Mouse (Mus musculus): ENCODE measurements around the gene Tbx5.
A peak's percentile ranks its signal among the peaks of the same experiment; 100 is the strongest.

The Tbx5 gene

DNA sequence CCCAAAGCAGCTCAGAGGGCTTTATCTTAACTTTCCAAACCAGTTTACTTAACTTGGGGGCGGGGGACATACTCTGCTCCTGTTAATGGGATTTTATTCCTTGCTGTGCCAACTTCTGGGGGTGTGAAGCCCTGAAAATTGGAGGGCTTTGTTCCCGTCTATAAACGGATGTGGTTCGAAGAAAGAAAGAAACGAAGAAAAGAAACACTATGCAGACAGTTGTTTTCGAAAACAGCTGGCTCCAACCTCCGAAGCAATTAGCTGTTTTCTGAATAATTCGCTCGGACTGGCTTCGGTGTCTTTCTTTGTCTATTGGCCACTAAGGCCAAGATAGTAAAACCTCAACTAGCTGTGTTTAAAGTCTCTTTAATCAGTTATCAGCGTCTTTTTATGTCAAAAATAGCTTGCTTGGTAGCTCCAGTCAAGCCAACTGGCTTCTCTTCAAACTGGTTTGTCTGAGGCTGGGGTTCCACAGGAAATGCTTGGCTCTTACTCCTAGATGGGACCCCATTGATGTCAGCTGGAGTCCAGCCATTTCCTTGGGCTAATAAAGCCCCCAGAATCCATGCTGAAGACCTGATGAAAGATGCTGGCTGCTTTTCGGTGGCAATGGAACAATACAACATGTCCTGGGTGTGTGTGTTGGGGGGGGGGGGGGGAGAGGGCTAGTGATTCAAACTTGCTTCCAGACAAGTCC, 21.3 kb upstream of the Tbx5 start:
- no peak for DNase-seq (ENCODE audit: low spot score)

DNA sequence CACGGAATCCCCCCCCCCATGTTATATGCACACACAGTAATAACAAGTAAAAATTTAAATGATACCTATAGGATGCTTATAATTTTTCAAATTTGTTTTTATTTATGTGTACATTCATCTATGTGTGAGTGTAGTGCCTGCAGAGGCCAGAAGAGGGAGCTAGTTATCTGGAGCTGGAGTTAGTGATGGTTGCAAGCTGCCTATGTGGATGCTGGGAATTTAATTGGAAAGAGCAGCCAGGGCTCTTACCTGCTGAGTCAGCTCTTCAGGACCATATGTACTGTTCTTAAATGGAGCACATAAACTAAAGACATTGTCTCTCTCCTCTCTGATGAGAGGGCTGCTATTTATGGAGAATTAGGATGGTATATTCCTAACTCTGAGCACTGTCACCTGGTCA, 17.2 kb upstream of the Tbx5 start:
- DNase-seq (ENCODE audit: low spot score): no peak

DNA sequence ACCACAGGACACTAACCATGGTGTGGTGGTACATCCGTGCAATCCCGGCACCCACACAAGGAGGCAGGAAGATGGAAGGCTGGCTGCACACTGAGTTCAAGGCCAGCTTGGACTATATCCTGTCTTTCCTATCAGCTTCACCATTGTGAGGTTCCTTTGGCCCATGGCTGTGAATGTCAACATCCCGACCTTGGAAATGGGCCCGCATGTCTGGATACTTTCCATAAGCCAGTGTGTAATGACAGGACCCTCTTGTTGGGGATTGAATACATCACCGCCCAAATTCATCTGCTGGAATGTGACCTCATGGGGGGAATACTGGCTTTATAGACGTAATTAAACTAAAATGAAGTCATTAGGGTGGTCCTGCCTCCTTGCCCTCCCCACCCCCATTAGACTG, 12.0 kb upstream of the Tbx5 start:
- DNase-seq (ENCODE audit: low spot score): no peak

DNA sequence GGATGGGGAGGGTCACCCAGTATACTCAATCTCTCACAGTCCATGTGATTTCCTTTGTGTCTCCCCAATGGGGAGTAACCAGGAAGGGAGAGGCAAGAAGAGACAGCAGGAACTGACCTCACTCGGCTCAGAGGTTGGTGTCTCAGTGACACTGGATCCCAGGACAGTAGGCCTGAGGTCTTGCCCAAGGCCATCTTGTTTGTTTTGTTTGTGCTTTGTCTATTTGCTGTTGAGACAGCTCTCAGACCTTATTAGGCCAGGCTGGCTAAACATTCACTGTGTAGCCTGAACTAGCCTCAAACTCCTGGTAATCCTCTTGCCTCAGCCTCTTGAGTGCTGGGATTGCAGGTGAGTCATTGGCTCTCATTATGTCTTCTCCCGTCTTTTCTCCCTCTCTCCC, 11.0 kb upstream of the Tbx5 start:
- DNase-seq (ENCODE audit: low spot score): no peak

DNA sequence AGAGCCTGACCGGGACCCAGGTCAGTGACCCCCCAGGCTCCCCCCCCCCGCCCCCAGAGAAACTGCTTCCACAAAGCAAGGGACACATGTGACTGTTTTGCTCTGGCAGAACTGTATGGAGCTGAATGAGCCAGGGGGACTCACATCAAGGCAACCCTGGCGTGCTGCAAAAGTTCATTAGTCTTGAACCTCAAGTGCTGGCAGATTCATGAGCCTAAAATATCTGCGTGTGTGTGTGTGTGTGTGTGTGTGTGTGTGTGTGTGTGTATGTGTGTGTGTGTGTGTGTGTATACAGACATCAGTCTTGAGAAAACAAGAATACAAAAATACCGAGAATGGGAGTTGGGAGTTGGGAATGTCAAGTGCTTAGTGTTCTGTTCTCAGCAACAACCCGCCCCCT, 5.1 kb upstream of the Tbx5 start:
- no peak for DNase-seq (ENCODE audit: low spot score)

- peak; percentile 14 for DNase-seq (ENCODE audit: low spot score)
These were observed 1.9 kb upstream of the Tbx5 start for GRCm38 (mm10) chr5:119830611-119831010.

DNA sequence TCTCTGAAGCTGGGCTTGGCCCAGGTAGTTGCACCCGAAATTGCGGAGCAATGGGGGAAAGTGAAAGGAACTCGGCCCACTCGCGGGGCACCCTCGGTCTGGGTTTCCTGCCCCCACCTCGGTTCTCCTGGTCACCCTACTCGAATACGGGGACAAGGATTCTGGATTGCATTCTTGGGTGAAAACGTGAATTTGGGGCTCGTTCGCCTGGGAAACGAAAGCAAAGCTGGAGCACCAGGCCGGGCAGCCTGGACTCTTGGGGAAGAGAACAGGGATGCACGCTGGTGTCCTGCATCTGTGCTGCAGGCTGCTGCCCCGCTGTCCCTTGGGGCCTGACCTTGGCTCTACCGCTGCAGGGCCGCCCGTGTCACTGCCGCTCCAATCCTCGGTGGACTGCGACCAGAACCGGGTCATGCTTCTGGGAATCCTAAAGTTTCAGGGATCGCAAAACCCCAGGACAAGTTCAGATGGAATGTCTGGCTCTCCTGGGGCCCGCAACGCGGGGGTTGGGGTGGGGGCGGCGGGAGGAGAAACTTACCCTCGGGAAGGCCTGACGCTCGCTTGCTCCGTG, 1.2 kb upstream of the Tbx5 start:
- peak; percentile 53 for DNase-seq (ENCODE audit: low spot score)

DNA sequence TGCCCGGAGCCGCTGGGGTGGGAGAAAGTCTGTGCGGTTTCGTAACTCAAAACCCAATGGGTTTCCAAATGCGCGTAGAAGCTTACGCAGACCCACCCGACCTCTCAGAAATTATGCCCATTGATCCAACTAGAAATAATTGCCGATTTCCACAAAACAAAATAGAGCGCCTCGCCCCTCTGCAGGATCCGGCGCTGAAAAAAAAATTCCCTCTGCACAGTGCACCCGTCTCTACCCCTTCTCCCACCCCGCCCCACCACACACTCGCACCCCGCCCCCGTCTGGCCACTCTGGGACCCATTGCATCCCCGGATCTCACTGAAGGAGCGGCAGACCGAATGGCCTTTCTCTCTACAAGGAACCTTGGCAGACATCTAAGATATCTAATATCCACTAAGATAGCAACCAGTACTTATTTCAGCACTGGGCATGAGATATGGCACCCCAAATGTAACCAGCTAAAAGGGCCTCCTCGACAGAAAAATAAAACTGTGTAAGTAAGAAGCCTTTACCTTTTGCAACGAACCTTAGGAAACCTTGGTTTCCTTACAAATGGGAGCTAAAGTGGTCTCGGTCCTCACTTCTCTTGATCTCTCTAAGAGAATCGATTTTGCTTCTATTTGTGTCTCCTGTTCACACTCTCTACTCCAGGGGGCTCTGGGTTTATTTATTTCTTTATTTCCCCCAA, 533 bp upstream of the Tbx5 start:
- DNase-seq (ENCODE audit: low spot score): peak; percentile 60

GRCm38 (mm10) chr5:119833223-119834030, 959 bp downstream of the Tbx5 start:
- peak; percentile 50 for DNase-seq (ENCODE audit: low spot score)

DNA sequence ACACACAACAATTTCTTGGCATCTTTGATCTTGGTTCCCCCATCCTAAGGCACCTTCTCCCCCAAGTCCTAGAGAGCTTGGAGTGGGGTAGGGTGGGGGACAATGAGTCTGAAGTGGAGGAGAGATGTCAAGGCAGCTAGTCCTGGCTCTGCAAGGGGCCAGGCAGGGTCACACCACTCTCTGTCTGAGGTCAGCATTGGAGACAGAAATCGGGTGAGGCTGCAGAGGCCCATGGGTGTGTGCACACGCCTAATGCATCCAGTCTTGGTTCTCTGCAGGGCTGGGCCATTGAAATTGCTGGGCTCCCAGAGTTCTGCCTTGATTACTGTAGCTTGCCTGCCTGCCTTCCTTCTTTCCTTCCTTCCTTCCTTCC, 1.5 kb downstream of the Tbx5 start:
- peak; percentile 24 for DNase-seq (ENCODE audit: low spot score)

DNA sequence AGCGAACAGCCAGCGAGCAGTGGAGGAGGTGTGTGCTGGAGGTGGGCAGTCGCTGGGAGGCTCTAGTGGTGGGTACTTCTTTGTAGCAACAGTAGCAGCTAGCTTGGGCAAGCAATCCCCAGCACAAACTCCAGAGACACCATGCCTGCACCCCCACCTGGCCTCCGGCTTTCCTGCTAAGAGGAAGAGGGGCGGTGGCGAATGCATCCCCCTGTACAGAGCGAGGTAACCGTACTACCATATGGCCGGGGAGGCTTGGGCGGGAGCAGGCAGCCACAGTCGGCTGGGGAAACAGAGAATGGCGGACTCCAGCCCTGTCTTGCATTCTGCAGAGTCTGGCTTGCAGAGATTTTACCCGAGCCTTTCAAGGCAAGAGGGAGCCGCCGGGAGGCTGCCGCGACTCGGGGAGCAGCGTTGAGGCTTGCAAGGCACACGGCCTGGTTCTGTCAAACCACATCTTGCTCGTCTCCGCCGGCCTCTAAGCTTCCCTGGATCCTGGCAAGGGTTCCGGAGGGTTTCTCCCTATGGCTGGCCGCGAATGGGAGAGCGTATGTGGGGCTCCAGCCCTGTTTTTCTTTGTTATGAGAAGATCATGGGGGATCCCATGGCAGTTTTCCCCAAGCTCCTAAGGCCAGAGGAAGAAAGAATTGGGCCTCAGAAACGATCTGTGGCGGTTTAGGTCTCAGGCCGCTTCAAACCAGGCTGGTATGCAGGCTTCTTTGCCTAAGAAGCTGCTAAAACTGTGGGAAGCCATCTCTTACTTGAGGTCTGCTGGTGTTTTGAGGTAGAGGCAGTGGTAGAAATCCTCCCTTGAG, 2.8 kb downstream of the Tbx5 start:
- DNase-seq (ENCODE audit: low spot score): peak; percentile 59

- peak; percentile 55 for DNase-seq (ENCODE audit: low spot score)
These were observed 3.4 kb downstream of the Tbx5 start for GRCm38 (mm10) chr5:119835868-119836209.

- peak; percentile 60 for DNase-seq (ENCODE audit: low spot score)
These were observed 4.3 kb downstream of the Tbx5 start for GRCm38 (mm10) chr5:119836618-119837305.

DNA sequence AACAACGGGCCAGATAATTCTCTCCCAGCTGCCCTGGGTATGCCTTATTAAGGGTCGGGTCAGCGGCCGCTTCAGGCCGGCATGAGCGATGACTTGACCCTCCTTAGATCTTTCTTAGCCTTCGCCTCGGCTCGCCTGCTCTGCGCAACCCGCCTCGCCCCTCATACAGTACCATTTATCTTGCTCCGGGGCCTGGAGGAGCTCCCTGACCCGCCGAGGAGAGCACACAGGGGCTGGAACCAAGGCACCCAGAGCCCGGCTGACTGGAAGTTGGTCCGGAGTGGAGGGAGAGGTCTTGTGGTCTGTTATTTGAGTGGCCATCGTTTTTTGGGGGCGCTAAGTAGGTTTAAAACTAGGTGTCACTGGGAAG, 4.8 kb downstream of the Tbx5 start:
- no peak for DNase-seq (ENCODE audit: low spot score)

GRCm38 (mm10) chr5:119837861-119838260, 5.4 kb downstream of the Tbx5 start:
- DNase-seq (ENCODE audit: low spot score): no peak

DNA sequence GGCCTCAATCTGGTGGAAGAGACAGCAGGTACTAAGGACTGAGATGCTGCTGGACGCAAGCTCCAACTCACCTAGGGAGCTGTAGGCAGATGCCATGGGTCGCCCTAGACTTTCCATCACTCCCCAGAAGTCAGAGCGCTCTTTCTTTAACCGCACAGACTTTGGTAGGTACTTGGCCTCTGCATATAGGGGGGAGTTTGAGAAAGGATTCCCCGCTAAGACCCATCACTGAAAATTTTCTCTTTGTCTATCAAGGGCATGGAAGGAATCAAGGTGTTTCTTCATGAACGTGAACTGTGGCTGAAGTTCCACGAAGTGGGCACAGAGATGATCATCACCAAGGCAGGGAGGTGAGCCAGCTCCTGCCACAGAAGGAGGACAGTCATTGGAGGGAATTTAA, 6.0 kb downstream of the Tbx5 start:
- DNase-seq (ENCODE audit: low spot score): peak; percentile 46

GRCm38 (mm10) chr5:119839156-119839555, 6.7 kb downstream of the Tbx5 start:
- peak; percentile 56 for DNase-seq (ENCODE audit: low spot score)

- DNase-seq (ENCODE audit: low spot score): peak; percentile 54
These were observed 7.3 kb downstream of the Tbx5 start for GRCm38 (mm10) chr5:119839616-119840368.

GRCm38 (mm10) chr5:119840404-119840803, 7.9 kb downstream of the Tbx5 start:
- peak; percentile 80 for DNase-seq (ENCODE audit: low spot score)

- peak; percentile 39 for DNase-seq (ENCODE audit: low spot score)
These were observed 9.4 kb downstream of the Tbx5 start for GRCm38 (mm10) chr5:119841634-119842420.
